Mouse (Mus musculus): ENCODE measurements around the gene Gm5155. TPM values are rescaled to one million over a fixed set of nuclear protein-coding genes. Genes with fewer than 3 reads are reported as not detected.

Gm5155 gene
- not detected for total RNA-seq (2023)

GRCm38 (mm10) chr7:17871467-17871866 lies at the start of gene Gm5155:
TSS of gene Gm5155 (plus strand) at chr7:17871767.

Other genes with a start within 250 kb of the Gm5155 start
- gene Ceacam5, start 158.5 kb upstream of the Gm5155 start, total RNA-seq (2023) = not detected
- not detected for gene Ceacam14, start 59.1 kb upstream of the Gm5155 start, total RNA-seq (2023)
- not detected for gene Ceacam11, start 100.4 kb downstream of the Gm5155 start, total RNA-seq (2023)
- not detected for gene Ceacam13, start 138.1 kb downstream of the Gm5155 start, total RNA-seq (2023)
- not detected for gene Ceacam12, start 194.2 kb downstream of the Gm5155 start, total RNA-seq (2023)